Mouse (Mus musculus): ENCODE results near the gene Cldn15.

- TF ChIP-seq CTCF (IDR thresholded peaks at IDR 0.05; ENCODE audit: insufficient read depth, low read depth, low read length) (no peak), POLR2A (IDR thresholded peaks at IDR 0.05; ENCODE audit: insufficient read depth, low read depth, low read length) (no peak)
These were observed 23.4 kb downstream of the Cldn15 start for GRCm38 (mm10) chr5:136989801-136990200.
